Mouse (Mus musculus): ENCODE data around the gene Gm4131. TPM values are rescaled to one million over a fixed set of nuclear protein-coding genes. Genes with fewer than 3 reads are reported as not detected.
A peak's percentile ranks its signal among the peaks of the same experiment; 100 is the strongest.

The Gm4131 gene
- polyA plus RNA-seq, 1 experiment from 2014 or later: not detected

DNA sequence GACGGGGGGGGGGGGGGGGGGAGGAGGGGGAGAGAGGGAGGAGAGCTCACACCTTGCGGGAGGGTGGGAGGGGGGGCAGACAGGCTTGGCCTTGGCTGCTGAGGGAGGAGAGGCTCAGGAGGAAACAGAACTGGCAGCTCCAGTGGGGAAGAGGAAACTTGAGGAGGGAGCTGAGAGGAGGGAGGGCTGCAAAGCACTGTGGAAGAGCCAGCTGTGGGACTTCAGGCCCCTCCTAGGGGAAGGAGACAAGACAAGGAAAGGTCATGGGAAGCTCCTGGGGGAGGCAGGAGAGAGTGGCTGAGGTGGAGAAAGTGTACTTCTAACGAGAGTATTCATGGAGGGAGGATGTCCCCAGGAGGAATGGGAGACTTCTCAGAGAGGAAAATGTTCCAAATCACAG, 6.7 kb upstream of the Gm4131 start:
- Histone ChIP-seq H3K4me3 (replicated peaks) (no peak overlapping the region), H3K9ac (no peak overlapping the region), H3K4me1 (peaks cover 3% of the 10 kb centered on the region; the same call in 1 of the 2 replicates), H3K36me3 (no peaks in the 10 kb centered on the region), H3K27ac (replicated peaks) (no peak overlapping the region), H3K27me3 (0 out of 2 replicates have a peak, but pooled peaks cover 2% of the 10 kb centered on the region), H3K4me2 (replicated peaks) (no peak overlapping the region), H3K9me3 (replicated peaks) (no peaks in the 10 kb centered on the region)
- peak; percentile 24; the same call in 1 of the 2 replicates for ATAC-seq (ENCODE audit: insufficient number of reproducible peaks, low FRiP score, low TSS enrichment, low read depth)
- WGBS: 0% methylated on average over 2 of the region's 3 CpGs

- Histone ChIP-seq H3K4me3 (replicated peaks) (no peak overlapping the region), H3K27me3 (0 out of 2 replicates have a peak, but pooled peaks cover 2% of the 10 kb centered on the region), H3K9ac (no peak overlapping the region), H3K9me3 (replicated peaks) (no peaks in the 10 kb centered on the region), H3K36me3 (no peaks in the 10 kb centered on the region), H3K4me2 (replicated peaks) (no peak overlapping the region), H3K27ac (replicated peaks) (no peak overlapping the region), H3K4me1 (peaks cover 3% of the 10 kb centered on the region; the same call in 1 of the 2 replicates)
- ATAC-seq (ENCODE audit: insufficient number of reproducible peaks, low FRiP score, low TSS enrichment, low read depth): no peak
- WGBS: 43% methylated on average over 4 of the region's 4 CpGs
Measured at GRCm38 (mm10) chr14:62570299-62570698, 3.6 kb upstream of the Gm4131 start.

GRCm38 (mm10) chr14:62569463-62569862, 2.7 kb upstream of the Gm4131 start:
- H3K9ac ChIP-seq: no peak overlapping the region
- no peaks in the 10 kb centered on the region for H3K9me3 ChIP-seq (replicated peaks)
- no peak overlapping the region for H3K4me2 ChIP-seq (replicated peaks)
- H3K27me3 ChIP-seq: 0 out of 2 replicates have a peak, but pooled peaks cover 1% of the 10 kb centered on the region
- no peak overlapping the region for H3K4me3 ChIP-seq (replicated peaks)
- H3K4me1 ChIP-seq: peaks cover 3% of the 10 kb centered on the region; the same call in 1 of the 2 replicates
- WGBS: 88% methylated on average over 5 of the region's 5 CpGs
- no peaks in the 10 kb centered on the region for H3K36me3 ChIP-seq
- H3K27ac ChIP-seq (replicated peaks): no peak overlapping the region
- ATAC-seq (ENCODE audit: insufficient number of reproducible peaks, low FRiP score, low TSS enrichment, low read depth): no peak

DNA sequence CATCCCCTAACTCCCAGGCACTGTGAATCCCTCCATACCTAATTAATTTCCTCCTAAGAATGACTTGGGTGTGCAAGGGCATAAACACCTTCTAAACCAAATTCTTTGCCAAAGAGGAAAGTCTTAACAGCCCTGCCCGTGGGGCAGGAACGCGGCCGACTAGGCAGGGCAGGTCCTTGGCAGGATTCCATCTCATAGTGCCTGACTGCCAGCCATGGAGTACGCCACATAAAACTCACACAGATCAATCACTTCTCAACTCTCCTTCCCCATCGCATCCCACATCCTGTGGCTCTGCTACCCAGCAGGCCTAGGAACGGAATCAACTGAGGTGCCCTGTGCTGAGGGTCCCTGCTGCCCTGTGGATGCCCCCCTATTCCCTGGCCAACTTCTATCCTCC, 3.0 kb downstream of the Gm4131 start:
- Histone ChIP-seq H3K27ac (replicated peaks) (no peak overlapping the region), H3K27me3 (no peaks in the 10 kb centered on the region), H3K4me1 (no peaks in the 10 kb centered on the region), H3K9me3 (replicated peaks) (no peaks in the 10 kb centered on the region), H3K36me3 (no peaks in the 10 kb centered on the region), H3K4me2 (replicated peaks) (no peak overlapping the region), H3K4me3 (replicated peaks) (no peak overlapping the region), H3K9ac (no peak overlapping the region)
- no peak for ATAC-seq (ENCODE audit: insufficient number of reproducible peaks, low FRiP score, low TSS enrichment, low read depth)
- WGBS: 61% methylated on average over 7 of the region's 7 CpGs

DNA sequence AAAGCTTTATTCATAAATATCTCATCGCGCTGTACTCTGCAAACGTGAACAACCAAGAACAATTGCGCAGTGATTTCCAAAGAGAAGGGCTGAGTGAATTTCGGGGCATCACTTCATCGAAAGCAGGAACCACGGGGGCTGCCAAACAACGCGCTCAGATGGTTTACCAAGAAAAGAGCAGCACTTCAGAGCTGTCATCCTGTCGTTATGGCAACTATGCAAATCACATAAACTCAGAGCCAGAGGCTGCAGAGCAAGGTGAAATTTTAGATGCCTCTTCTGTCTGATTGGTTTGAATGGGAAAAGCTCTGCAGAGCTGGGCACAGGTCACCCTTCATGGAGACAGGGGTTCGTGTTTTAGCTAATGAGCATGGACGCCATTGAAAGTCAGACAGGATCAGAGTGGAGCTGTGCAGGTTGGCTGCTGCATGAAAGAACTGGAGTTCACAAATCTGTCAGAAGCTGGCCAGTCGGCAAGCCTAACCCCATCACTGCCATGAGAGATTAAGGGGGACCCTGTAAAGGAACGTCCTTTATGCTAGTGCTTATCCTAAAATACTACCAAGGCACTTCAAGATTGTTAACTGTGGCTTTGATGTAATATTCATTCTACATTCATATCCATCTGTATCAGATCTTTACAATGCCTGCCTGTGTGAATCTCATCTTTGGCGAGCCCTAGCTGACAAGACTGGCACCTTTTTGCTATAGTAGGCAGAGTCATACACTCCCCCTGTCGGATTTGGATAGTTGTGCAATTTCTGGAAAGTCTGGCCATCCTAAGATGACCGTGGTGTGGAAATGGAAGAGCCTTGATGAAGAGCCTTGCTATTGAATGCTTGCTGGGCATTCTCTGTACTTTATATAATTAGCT, 4.6 kb downstream of the Gm4131 start:
- Histone ChIP-seq H3K36me3 (no peaks in the 10 kb centered on the region), H3K4me1 (no peaks in the 10 kb centered on the region), H3K4me3 (replicated peaks) (no peak overlapping the region), H3K9me3 (replicated peaks) (no peaks in the 10 kb centered on the region), H3K27me3 (peaks cover under 1% of the 10 kb centered on the region; the same call in 1 of the 2 replicates), H3K9ac (no peak overlapping the region), H3K27ac (replicated peaks) (no peak overlapping the region), H3K4me2 (replicated peaks) (no peak overlapping the region)
- ATAC-seq (ENCODE audit: insufficient number of reproducible peaks, low FRiP score, low TSS enrichment, low read depth): no peak
- 48% methylated on average over 17 of the region's 17 CpGs for WGBS

- H3K36me3 ChIP-seq: no peaks in the 10 kb centered on the region
- no peak for ATAC-seq (ENCODE audit: insufficient number of reproducible peaks, low FRiP score, low TSS enrichment, low read depth)
- 74% methylated on average over 3 of the region's 3 CpGs for WGBS
- no peak overlapping the region for H3K9ac ChIP-seq
- no peak overlapping the region for H3K4me2 ChIP-seq (replicated peaks)
- peaks cover 16% of the 10 kb centered on the region for H3K4me1 ChIP-seq
- no peaks in the 10 kb centered on the region for H3K9me3 ChIP-seq (replicated peaks)
- H3K27ac ChIP-seq (replicated peaks): no peak overlapping the region
- H3K4me3 ChIP-seq (replicated peaks): no peak overlapping the region
- peaks cover 4% of the 10 kb centered on the region; the same call in 1 of the 2 replicates for H3K27me3 ChIP-seq
Measured at GRCm38 (mm10) chr14:62557111-62557510, 9.6 kb downstream of the Gm4131 start.

GRCm38 (mm10) chr14:62555840-62556810, 10.6 kb downstream of the Gm4131 start:
- H3K4me1 ChIP-seq: peaks cover 16% of the 10 kb centered on the region
- H3K27ac ChIP-seq (replicated peaks): no peak overlapping the region
- WGBS: 11% methylated on average over 38 of the region's 38 CpGs
- ATAC-seq (ENCODE audit: insufficient number of reproducible peaks, low FRiP score, low TSS enrichment, low read depth): peak; percentile 52
- H3K4me2 ChIP-seq (replicated peaks): peak overlapping the region; percentile 87
- H3K9ac ChIP-seq: peak overlapping the region; percentile 29
- H3K36me3 ChIP-seq: no peaks in the 10 kb centered on the region
- H3K4me3 ChIP-seq (replicated peaks): peak overlapping the region; percentile 57
- no peaks in the 10 kb centered on the region for H3K9me3 ChIP-seq (replicated peaks)
- H3K27me3 ChIP-seq: peaks cover 4% of the 10 kb centered on the region; the same call in 1 of the 2 replicates

GRCm38 (mm10) chr14:62555309-62555829, 11.4 kb downstream of the Gm4131 start, which contains the start of gene Fam124a:
TSS of gene Fam124a (plus strand) at chr14:62555737.
- peak; percentile 84 for ATAC-seq (ENCODE audit: insufficient number of reproducible peaks, low FRiP score, low TSS enrichment, low read depth)
- Histone ChIP-seq H3K27me3 (peaks cover 4% of the 10 kb centered on the region; the same call in 1 of the 2 replicates), H3K9me3 (replicated peaks) (no peaks in the 10 kb centered on the region), H3K4me2 (replicated peaks) (peak within 1 kb of the TSS; percentile 87), H3K36me3 (no peaks in the 10 kb centered on the region), H3K27ac (replicated peaks) (no peak within 1 kb of the TSS), H3K4me1 (peaks cover 16% of the 10 kb centered on the region), H3K4me3 (replicated peaks) (peak within 1 kb of the TSS; percentile 57), H3K9ac (peak within 1 kb of the TSS; percentile 29)
- under 1% methylated on average over 46 of the region's 51 CpGs for WGBS

GRCm38 (mm10) chr14:62553786-62554185, 12.9 kb downstream of the Gm4131 start:
- Histone ChIP-seq H3K9ac (no peak overlapping the region), H3K9me3 (replicated peaks) (no peaks in the 10 kb centered on the region), H3K27me3 (peaks cover 4% of the 10 kb centered on the region; the same call in 1 of the 2 replicates), H3K27ac (replicated peaks) (no peak overlapping the region), H3K4me1 (peaks cover 16% of the 10 kb centered on the region), H3K4me3 (replicated peaks) (no peak overlapping the region), H3K4me2 (replicated peaks) (no peak overlapping the region), H3K36me3 (no peaks in the 10 kb centered on the region)
- no peak for ATAC-seq (ENCODE audit: insufficient number of reproducible peaks, low FRiP score, low TSS enrichment, low read depth)
- 54% methylated on average over 5 of the region's 5 CpGs for WGBS

- ATAC-seq (ENCODE audit: insufficient number of reproducible peaks, low FRiP score, low TSS enrichment, low read depth): no peak
- Histone ChIP-seq H3K9ac (no peak overlapping the region), H3K27ac (replicated peaks) (no peak overlapping the region), H3K4me2 (replicated peaks) (no peak overlapping the region), H3K36me3 (no peaks in the 10 kb centered on the region), H3K4me3 (replicated peaks) (no peak overlapping the region), H3K9me3 (replicated peaks) (no peaks in the 10 kb centered on the region), H3K4me1 (peaks cover 16% of the 10 kb centered on the region), H3K27me3 (peaks cover 4% of the 10 kb centered on the region; the same call in 1 of the 2 replicates)
- 86% methylated on average over 4 of the region's 4 CpGs for WGBS
Measured at GRCm38 (mm10) chr14:62552771-62553170, 13.9 kb downstream of the Gm4131 start.

Data from embryonic facial prominence, embryonic 15.5 days (tissue).